Mouse (Mus musculus) gastrocnemius, postnatal 14 days (tissue): ENCODE results near the gene Btbd35f5. TPM values are rescaled to one million over a fixed set of nuclear protein-coding genes. Genes with fewer than 3 reads are reported as not detected.
"Not testable (repeated sequence)": the region's sequence is repeated elsewhere in the genome, so short reads cannot be mapped to it uniquely, and the experiment has no call there.

ENCODE experiments used
- DNase-seq: peaks from one replicate; pipeline ENCODE4 v3.0.0; 2021; ENCODE audit warnings: mixed read lengths
- intact Hi-C: fragments of 180-260 bp; cut with DNase I; formaldehyde crosslinking; loops from one replicate; pipeline ENCODE4 v1.15.1; 2025; ENCODE audit warnings: low total_unique reads
- long read RNA-seq, 2 experiments: library from polyadenylated mRNA; stranded (forward); transcript quantifications; one replicate each; pipeline ENCODE4 v2.0.0; 2021
- total RNA-seq, 2 experiments: library from RNA; stranded (reverse); gene quantifications; 2 replicates each; pipeline ENCODE4 v1.2.3; 2021

The Btbd35f5 gene
- total RNA-seq = not detected
- long read RNA-seq, experiment 1 = 0 reads
- long read RNA-seq, experiment 2 = 0 reads

DNA sequence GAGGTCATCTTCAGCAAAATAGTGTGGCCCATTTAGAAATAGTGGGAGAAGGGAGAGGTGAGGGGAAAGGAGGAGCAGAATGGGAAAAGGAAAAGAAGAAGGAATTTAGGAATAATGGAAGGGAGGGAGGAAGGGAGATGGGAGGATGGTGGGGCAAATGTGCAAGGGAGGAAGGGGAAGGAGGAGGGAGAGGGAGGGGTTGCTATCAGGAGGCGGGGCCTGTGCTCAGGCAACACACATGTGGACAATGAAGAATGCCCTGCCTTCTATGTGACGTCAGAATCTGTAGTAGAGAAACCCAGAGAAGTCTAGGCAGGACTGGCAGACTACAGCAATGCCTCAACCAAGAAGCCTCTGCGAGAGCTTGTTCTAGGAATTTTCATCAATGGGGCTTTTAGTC is at the start of gene Btbd35f5:
TSS of gene Btbd35f5 (plus strand) at position 301 of the 400 bp plus-strand sequence.
- DNase-seq, intact Hi-C loops: not testable (repeated sequence)

DNA sequence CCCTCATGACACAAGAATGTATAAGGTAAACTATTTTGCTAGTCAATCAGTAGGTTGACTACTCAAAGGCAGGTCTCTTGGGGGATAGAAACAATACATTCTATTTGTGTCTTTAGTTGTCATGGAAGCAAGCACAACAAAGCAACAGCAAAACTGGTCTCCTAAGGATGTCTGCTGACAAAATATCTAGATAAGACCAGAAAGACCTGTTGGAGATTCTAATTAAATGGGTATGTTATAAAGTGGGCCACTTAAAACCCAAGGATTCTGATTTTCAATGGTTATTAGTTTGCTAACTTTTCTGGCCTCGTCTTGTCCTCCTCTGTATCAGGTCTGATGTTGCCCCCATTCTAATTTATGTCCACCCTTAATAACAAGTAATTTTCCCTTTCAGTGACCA is 32.2 kb upstream of the Btbd35f5 start, which contains the start of gene Gm21789:
TSS of gene Gm21789 (plus strand) at position 301 of the 400 bp plus-strand sequence.
- intact Hi-C loops, DNase-seq: not testable (repeated sequence)

Other genes starting within 250 kb of the Btbd35f5 start
- not detected for gene Btbd35f21, start 247.8 kb upstream of the Btbd35f5 start, total RNA-seq
- not detected for gene Btbd35f30, start 79.3 kb upstream of the Btbd35f5 start, total RNA-seq
- gene Gm21789, start 32.1 kb upstream of the Btbd35f5 start, total RNA-seq = not detected